Mouse (Mus musculus) liver, adult 2 months (tissue): ENCODE data around the gene Pan2.

Experiments
- CTCF ChIP-seq: fragments of 200-500 bp; IDR thresholded peaks from 2 replicates; pipeline ENCODE4 v1.5.1; 2011; ENCODE audit warnings: low read depth, low read length, control low read depth
- POLR2A ChIP-seq: fragments of 200-500 bp; IDR thresholded peaks from 2 replicates; pipeline ENCODE4 v1.6.1; 2011; ENCODE audit warnings: low read length, control low read depth; ENCODE audit not compliant: insufficient read depth; ENCODE audit errors: extremely low read depth

GRCm38 (mm10) chr10:128359226-128359625 lies 56.1 kb downstream of the Pan2 start:
- TF ChIP-seq POLR2A (no peak), CTCF (no peak)
